Mouse (Mus musculus) urinary bladder, postnatal 10 days (tissue): ENCODE results near the gene Epha6.

Source experiments
- DNase-seq: peaks from one replicate; pipeline ENCODE4 v3.0.0; 2022; ENCODE audit warnings: low spot score

The Epha6 gene

GRCm38 (mm10) chr16:60264719-60265508 lies 340.4 kb downstream of the Epha6 start:
- no peak for DNase-seq

GRCm38 (mm10) chr16:60258151-60258635 lies 347.1 kb downstream of the Epha6 start:
- DNase-seq, result no peak

- no peak for DNase-seq
These were observed 347.7 kb downstream of the Epha6 start for GRCm38 (mm10) chr16:60257623-60258022.

- no peak for DNase-seq
These were observed 348.3 kb downstream of the Epha6 start for GRCm38 (mm10) chr16:60257044-60257443.

- no peak for DNase-seq
These were observed 365.8 kb downstream of the Epha6 start for GRCm38 (mm10) chr16:60239356-60240190.

- DNase-seq, result no peak
These were observed 371.2 kb downstream of the Epha6 start for GRCm38 (mm10) chr16:60233985-60234766.

- DNase-seq, result no peak
These were observed 372.3 kb downstream of the Epha6 start for GRCm38 (mm10) chr16:60232982-60233381.

GRCm38 (mm10) chr16:60209151-60209550 lies 396.2 kb downstream of the Epha6 start:
- DNase-seq, result no peak

- DNase-seq, result no peak
These were observed 429.8 kb downstream of the Epha6 start for GRCm38 (mm10) chr16:60175580-60175979.

- no peak for DNase-seq
These were observed 452.9 kb downstream of the Epha6 start for GRCm38 (mm10) chr16:60152439-60152838.

- no peak for DNase-seq
These were observed 461.0 kb downstream of the Epha6 start for GRCm38 (mm10) chr16:60144370-60144769.

GRCm38 (mm10) chr16:60121435-60121834 lies 483.9 kb downstream of the Epha6 start:
- DNase-seq, result no peak

GRCm38 (mm10) chr16:60102210-60102609 lies 503.1 kb downstream of the Epha6 start:
- DNase-seq, result no peak

GRCm38 (mm10) chr16:60095333-60095732 lies 510.0 kb downstream of the Epha6 start:
- no peak for DNase-seq

GRCm38 (mm10) chr16:60086976-60087375 lies 518.4 kb downstream of the Epha6 start:
- DNase-seq, result no peak

- no peak for DNase-seq
These were observed 534.7 kb downstream of the Epha6 start for GRCm38 (mm10) chr16:60070457-60071112.

GRCm38 (mm10) chr16:60043809-60044208 lies 561.5 kb downstream of the Epha6 start:
- DNase-seq, result no peak

- DNase-seq, result no peak
These were observed 577.0 kb downstream of the Epha6 start for GRCm38 (mm10) chr16:60028381-60028780.

- DNase-seq, result no peak
These were observed 598.3 kb downstream of the Epha6 start for GRCm38 (mm10) chr16:60006857-60007568.

- no peak for DNase-seq
These were observed 635.5 kb downstream of the Epha6 start for GRCm38 (mm10) chr16:59969816-59970215.

- no peak for DNase-seq
These were observed 649.6 kb downstream of the Epha6 start for GRCm38 (mm10) chr16:59955731-59956130.
